Mouse (Mus musculus) 416B (cell line): ENCODE measurements around the gene Krtcap3.

ENCODE experiments used
- DNase-seq: peaks from one replicate; pipeline ENCODE4 v3.0.0; 2011; ENCODE audit warnings: low read depth

Gene Krtcap3

GRCm38 (mm10) chr5:31252795-31253545 is 1.5 kb downstream of the Krtcap3 start:
- no peak for DNase-seq

GRCm38 (mm10) chr5:31253806-31254205 is 2.3 kb downstream of the Krtcap3 start:
- no peak for DNase-seq

DNA sequence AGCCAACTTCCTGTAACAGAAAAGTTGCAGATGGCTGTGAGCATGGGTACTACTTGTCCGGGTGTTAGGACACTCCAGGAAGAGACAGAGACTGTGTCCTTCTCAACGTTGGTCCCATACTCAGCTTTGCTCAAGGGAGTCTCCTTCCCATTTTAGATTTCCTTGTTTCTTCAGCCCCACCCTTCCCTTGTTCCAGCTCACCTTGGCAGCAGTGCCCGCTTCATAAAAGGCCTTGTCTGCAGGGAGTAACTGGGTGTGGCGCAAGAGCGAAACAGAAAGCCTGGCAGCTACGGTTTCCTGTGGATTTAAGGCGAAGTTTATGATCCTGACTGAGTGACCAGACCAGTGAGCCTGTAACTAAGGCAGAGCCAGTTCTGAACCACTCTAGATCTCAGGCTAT is 3.0 kb downstream of the Krtcap3 start:
- peak; percentile 17 for DNase-seq

- DNase-seq = no peak
Observed at GRCm38 (mm10) chr5:31254901-31255300, 3.4 kb downstream of the Krtcap3 start.

GRCm38 (mm10) chr5:31255381-31255780 is 3.9 kb downstream of the Krtcap3 start:
- no peak for DNase-seq

DNA sequence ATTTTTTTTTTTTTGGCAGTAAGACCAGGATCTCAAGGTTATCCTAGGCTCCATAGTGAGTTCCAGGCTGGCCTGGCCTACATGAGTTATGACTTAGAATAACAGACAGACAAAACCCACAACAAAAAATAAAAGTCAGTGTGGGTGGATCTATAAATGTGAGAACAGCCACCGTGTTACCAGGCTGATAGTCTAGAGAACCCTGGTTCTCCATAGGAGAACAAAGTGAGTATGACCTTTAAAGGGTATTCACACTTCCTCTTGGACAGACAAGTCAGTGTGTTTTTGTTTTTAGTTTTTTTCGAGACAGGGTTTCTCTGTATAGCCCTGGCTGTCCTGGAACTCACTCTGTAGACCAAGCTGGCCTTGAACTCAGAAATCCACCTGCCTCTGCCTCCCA is 4.5 kb downstream of the Krtcap3 start:
- no peak for DNase-seq

- DNase-seq = no peak
Observed at GRCm38 (mm10) chr5:31257616-31258015, 6.1 kb downstream of the Krtcap3 start.

- no peak for DNase-seq
Observed at GRCm38 (mm10) chr5:31266101-31266500, 14.6 kb downstream of the Krtcap3 start.

GRCm38 (mm10) chr5:31267686-31268085 is 16.2 kb downstream of the Krtcap3 start:
- DNase-seq = no peak

- no peak for DNase-seq
Observed at GRCm38 (mm10) chr5:31273018-31273417, 21.5 kb downstream of the Krtcap3 start.

GRCm38 (mm10) chr5:31279245-31279988 is 27.9 kb downstream of the Krtcap3 start:
- DNase-seq = no peak

- peak; percentile 74 for DNase-seq
Observed at GRCm38 (mm10) chr5:31288225-31288624, 36.7 kb downstream of the Krtcap3 start.

DNA sequence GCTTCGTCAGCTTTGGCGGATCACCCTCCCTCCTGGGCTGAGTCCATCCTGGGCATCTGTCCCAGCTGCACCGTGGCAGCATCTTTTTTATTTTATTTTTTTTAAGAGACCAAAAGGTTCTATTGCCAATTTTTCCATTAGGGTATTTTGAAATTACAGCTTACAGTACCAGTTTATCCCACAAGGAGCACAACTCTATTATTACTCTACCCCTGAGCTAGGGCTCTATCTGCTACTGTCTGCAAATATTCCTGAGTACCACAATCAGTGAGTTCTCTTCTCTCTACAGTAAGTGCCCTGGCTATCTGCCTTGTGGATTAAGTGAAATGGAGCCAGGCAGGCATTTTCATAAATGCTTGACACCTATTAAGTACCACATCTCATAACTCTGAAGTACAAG is 37.2 kb downstream of the Krtcap3 start:
- DNase-seq = no peak

DNA sequence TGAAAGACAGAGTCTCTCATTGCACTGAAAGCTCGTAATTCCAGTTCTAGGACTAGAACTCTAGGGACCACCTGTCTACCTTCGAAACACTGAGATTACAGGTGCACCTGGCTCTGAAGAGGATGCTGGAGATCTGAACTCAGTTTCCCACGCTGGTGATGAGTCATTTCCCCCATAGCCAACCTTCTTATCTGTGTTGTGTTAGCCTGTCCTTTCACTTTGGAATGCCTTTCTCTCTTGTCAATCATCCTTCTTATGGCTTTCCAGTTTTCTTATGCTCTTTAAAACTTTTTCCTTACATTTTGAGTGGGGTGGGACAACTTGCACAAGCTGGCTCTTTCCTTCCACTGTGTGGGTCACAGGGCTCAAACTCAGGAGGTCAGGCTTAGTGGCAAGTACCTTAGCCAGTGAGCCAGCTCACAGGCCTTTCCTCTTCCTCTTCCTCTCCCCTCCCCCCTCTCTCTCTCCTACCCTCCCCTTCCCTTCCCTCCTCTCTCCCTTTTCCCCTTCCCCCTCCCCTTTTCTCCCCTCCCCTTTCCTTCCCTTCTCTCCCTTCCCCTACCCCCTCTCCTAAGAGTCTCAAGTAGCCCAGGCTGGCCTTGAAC is 38.2 kb downstream of the Krtcap3 start:
- DNase-seq = peak; percentile 42

GRCm38 (mm10) chr5:31290521-31291360 is 39.2 kb downstream of the Krtcap3 start, which contains the start of gene Ift172:
Ift172 (minus strand) TSS chr5:31291116.
- peak; percentile 99 for DNase-seq

DNA sequence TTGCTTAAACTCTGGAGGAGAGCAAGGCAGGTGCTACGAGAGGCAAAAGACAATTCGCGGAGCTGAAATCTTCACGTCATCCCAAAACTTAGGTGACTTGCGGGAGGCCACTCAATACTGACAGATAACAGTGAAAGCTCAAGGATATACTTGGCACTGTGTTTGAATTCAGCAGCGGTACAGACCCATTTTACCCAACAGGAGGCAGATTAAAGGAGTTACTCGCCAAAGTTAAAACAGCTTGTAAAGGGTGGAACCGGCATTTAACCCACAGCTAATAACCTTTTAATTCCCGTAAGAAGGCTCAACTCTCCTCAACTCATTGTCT is 39.8 kb downstream of the Krtcap3 start:
- DNase-seq = no peak

DNA sequence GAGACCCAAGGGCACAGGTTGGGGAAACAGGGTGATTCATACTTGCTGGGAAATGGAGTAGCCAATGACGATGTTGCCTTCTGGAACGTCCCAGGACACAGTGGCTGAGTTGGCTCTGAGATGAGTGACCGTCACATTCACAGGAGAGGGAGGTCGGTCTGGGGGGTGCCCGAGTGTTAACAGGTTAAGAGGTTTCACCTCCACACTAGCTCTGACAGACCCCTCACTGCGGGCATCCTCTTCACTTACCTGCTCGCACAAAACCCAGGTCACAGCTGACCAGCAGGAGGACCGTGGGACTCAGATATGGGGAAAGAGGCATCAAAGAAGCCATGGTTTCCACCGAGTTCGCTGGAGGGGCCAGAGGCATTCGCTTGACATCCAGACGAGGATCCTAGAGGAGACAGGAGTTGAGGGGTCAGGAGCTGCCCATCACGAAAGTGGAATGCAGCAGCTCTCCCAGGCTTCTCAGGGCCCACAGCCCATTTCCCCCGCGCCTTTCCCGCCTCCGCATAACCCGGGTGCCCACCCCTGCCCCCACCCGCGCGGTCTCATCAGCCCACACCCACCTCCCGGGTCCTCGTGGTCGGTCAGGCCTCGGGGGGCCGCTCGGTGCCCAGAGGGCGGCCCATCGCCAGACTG is 43.6 kb downstream of the Krtcap3 start:
- no peak for DNase-seq

DNA sequence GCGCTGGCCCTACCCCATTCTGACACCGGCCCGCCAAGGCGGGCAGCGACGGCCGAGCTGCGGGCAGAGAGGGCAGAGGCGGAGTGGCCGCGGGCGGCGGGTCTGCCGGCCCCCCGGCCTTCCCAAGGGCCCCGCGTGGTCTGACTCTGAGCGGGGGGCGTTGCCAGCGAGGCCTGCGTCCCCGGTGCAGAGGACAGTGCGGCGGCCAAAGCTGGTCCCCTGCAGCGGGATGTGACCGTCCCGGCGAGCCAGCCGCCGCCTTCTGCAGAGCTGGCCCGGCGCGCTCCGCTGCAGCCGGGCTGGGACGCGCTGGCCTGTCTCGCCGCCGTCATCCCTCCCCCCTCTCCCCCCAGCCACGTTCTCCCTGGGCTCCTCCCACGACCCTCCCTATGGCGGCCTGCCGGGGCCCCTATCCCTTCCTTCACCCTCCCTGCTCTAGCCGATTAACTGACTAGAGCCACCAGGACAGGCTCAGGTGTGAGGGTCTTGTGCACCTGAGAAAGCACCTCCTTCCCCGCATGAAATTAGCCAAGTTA is 44.2 kb downstream of the Krtcap3 start, which contains the start of gene Fndc4:
Gene Fndc4, minus strand, starts transcription at position 475 of the 536 bp plus-strand sequence.
- DNase-seq = no peak

- DNase-seq = no peak
Observed at GRCm38 (mm10) chr5:31297047-31297757, 45.7 kb downstream of the Krtcap3 start, which contains the start of gene Gckr. Gckr (plus strand) TSS chr5:31297443.

GRCm38 (mm10) chr5:31297981-31298380 is 46.5 kb downstream of the Krtcap3 start:
- no peak for DNase-seq

DNA sequence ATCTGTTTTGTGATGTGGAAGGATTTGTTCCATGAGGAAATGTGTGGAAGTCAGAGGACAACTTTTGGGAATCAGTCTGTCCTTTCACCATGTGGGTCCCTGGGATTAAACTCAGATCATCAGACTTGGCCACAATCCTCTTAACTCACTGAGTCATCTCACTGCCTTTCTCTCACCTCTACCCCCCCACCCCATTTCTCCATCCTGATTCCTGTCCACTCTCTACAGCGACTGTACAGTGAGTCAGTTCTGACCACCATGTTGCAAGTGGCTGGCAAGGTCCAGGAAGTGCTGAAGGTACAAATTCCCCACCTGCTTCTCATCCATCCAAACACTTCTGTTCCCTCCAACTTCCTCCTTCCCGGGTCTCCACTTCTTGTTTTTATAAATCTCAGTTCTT is 47.0 kb downstream of the Krtcap3 start:
- peak; percentile 16 for DNase-seq
